Mouse (Mus musculus) embryonic facial prominence, embryonic 11.5 days (tissue): Measurements from ENCODE around the gene Sema3f. TPM values are rescaled to one million over a fixed set of nuclear protein-coding genes. Genes with fewer than 3 reads are reported as not detected.

ENCODE experiments used
- ATAC-seq: fragments of 200-750 bp; cut with Nextera tagmentation; replicated peaks from 2 replicates; pipeline ENCODE4 v1.8.0; 2017; ENCODE audit warnings: low read depth; ENCODE audit not compliant: insufficient number of reproducible peaks, low FRiP score, low TSS enrichment
- DNase-seq: peaks from one replicate; pipeline ENCODE4 v3.0.0-alpha.2; 2015; ENCODE audit warnings: low spot score
- H3K27ac ChIP-seq: fragments of 300-500 bp; sonication (generic); replicated peaks from 2 replicates; pipeline ENCODE4 v1.5.1; 2014; ENCODE audit warnings: mild to moderate bottlenecking, low read depth, low read length, control low read depth
- H3K27me3 ChIP-seq: fragments of 300-500 bp; sonication (generic); 2 replicates; pipeline ENCODE4 v1.6.1; 2014; ENCODE audit warnings: mild to moderate bottlenecking, low read length, moderate library complexity, mixed read lengths; ENCODE audit not compliant: control insufficient read depth, insufficient read depth
- H3K36me3 ChIP-seq: fragments of 300-500 bp; sonication (generic); replicated peaks from 2 replicates; pipeline ENCODE4 v1.6.1; 2014; ENCODE audit warnings: low read depth, mild to moderate bottlenecking, low read length, moderate library complexity, mixed read lengths; ENCODE audit not compliant: control insufficient read depth, insufficient read depth
- H3K4me1 ChIP-seq: fragments of 300-500 bp; sonication (generic); 2 replicates; pipeline ENCODE4 v1.6.1; 2014; ENCODE audit warnings: low read length, mixed read lengths; ENCODE audit not compliant: control insufficient read depth, insufficient read depth
- H3K4me2 ChIP-seq: fragments of 300-500 bp; sonication (generic); 2 replicates; pipeline ENCODE4 v1.6.1; 2014; ENCODE audit warnings: low read depth, mild to moderate bottlenecking, control low read depth, low read length, moderate library complexity
- H3K4me3 ChIP-seq: fragments of 300-500 bp; sonication (generic); 2 replicates; pipeline ENCODE4 v1.5.1; 2014; ENCODE audit warnings: low read depth, low read length, control low read depth
- H3K9ac ChIP-seq: fragments of 300-500 bp; sonication (generic); replicated peaks from 2 replicates; pipeline ENCODE4 v1.6.1; 2014; ENCODE audit warnings: mild to moderate bottlenecking, control low read depth, low read length
- H3K9me3 ChIP-seq: fragments of 300-500 bp; sonication (generic); replicated peaks from 2 replicates; pipeline ENCODE4 v1.6.1; 2016; ENCODE audit warnings: mild to moderate bottlenecking, low read length, inconsistent platforms, mixed read lengths; ENCODE audit not compliant: control insufficient read depth
- WGBS: fragments of 180-500 bp; shearing (Covaris S2); extraction: QIAGEN DNeasy Blood & Tissue Kit; methylation state at CpG from one replicate; pipeline ENCODE4 v1.1.7; 2014; 5-methylcytosine and 5-hydroxymethylcytosine counted together
- polyA plus RNA-seq: library from polyadenylated mRNA; unstranded; fragments of >200 nt; fragmentation: Nextera tagmentation; extraction: Ambion mirVana; gene quantifications from 2 replicates; pipeline ENCODE4 v1.2.1, GENCODE M21; 2014

Sema3f gene
- polyA plus RNA-seq, 1 experiment from 2014 or later, result 17.7 TPM

DNA sequence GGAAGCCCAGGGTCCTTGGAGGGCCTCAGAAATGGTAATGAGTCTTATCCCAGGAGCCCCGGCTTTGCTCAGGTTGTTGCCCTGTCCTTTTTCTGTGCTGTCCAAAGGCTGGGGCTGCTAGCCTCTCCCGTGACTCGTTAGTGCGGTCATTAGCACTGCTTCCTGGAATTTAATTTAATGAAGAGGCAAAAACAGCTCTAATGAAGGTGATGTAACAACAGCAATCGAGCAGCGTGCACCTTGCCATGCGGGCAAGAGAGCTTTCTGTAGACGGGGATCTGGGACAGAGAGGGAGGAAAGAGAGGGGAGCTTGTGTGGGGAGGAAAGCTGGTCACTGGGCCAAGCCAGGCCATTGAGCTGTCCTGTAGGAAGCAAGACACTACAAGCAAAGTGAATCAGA, 68.6 kb downstream of the Sema3f start:
- Histone ChIP-seq H3K9ac (no peak overlapping the region), H3K27me3 (no peaks in the 10 kb centered on the region), H3K9me3 (no peaks in the 10 kb centered on the region), H3K27ac (no peak overlapping the region), H3K36me3 (no peaks in the 10 kb centered on the region), H3K4me1 (peaks cover 4% of the 10 kb centered on the region; the same call in 1 of the 2 replicates), H3K4me3 (no peak overlapping the region), H3K4me2 (no peak overlapping the region)
- ATAC-seq (no peak), DNase-seq (no peak)
- WGBS, result 42% methylated on average over 8 of the region's 8 CpGs

GRCm38 (mm10) chr9:107640257-107640772, 70.0 kb downstream of the Sema3f start:
- Histone ChIP-seq H3K4me2 (no peak overlapping the region), H3K36me3 (no peaks in the 10 kb centered on the region), H3K9ac (0 out of 2 replicates have a peak overlapping the region, but pooled peaks have one; percentile 6), H3K9me3 (no peaks in the 10 kb centered on the region), H3K27me3 (no peaks in the 10 kb centered on the region), H3K4me3 (no peak overlapping the region), H3K27ac (no peak overlapping the region), H3K4me1 (peaks cover 5% of the 10 kb centered on the region)
- ATAC-seq (no peak), DNase-seq (no peak)
- 33% methylated on average over 8 of the region's 8 CpGs for WGBS

- H3K4me1 ChIP-seq, result peaks cover 13% of the 10 kb centered on the region
- H3K4me2 ChIP-seq, result peak overlapping the region; percentile 8
- no peaks in the 10 kb centered on the region for H3K36me3 ChIP-seq
- H3K9ac ChIP-seq, result peak overlapping the region; percentile 36
- peak; percentile 68 for DNase-seq
- peak; percentile 19 for ATAC-seq
- WGBS, result 33% methylated on average over 7 of the region's 7 CpGs
- no peak overlapping the region for H3K4me3 ChIP-seq
- no peaks in the 10 kb centered on the region for H3K27me3 ChIP-seq
- no peak overlapping the region for H3K27ac ChIP-seq
- no peaks in the 10 kb centered on the region for H3K9me3 ChIP-seq
These were observed 73.2 kb downstream of the Sema3f start for GRCm38 (mm10) chr9:107637070-107637469.

- WGBS, result 3% methylated on average over 36 of the region's 38 CpGs
- peak; percentile 98 for DNase-seq
- Histone ChIP-seq H3K9ac (peak within 1 kb of the TSS; percentile 90), H3K36me3 (no peaks in the 10 kb centered on the region), H3K4me3 (peak within 1 kb of the TSS; percentile 89), H3K4me1 (peaks cover 18% of the 10 kb centered on the region), H3K4me2 (peak within 1 kb of the TSS; percentile 97), H3K27me3 (no peaks in the 10 kb centered on the region), H3K27ac (peak within 1 kb of the TSS; percentile 87), H3K9me3 (no peaks in the 10 kb centered on the region)
- ATAC-seq, result peak; percentile 94
These were observed 74.8 kb downstream of the Sema3f start, which contains the start of gene Gnai2 for GRCm38 (mm10) chr9:107635279-107636028. TSS of gene Gnai2 (minus strand) at chr9:107635367.

DNA sequence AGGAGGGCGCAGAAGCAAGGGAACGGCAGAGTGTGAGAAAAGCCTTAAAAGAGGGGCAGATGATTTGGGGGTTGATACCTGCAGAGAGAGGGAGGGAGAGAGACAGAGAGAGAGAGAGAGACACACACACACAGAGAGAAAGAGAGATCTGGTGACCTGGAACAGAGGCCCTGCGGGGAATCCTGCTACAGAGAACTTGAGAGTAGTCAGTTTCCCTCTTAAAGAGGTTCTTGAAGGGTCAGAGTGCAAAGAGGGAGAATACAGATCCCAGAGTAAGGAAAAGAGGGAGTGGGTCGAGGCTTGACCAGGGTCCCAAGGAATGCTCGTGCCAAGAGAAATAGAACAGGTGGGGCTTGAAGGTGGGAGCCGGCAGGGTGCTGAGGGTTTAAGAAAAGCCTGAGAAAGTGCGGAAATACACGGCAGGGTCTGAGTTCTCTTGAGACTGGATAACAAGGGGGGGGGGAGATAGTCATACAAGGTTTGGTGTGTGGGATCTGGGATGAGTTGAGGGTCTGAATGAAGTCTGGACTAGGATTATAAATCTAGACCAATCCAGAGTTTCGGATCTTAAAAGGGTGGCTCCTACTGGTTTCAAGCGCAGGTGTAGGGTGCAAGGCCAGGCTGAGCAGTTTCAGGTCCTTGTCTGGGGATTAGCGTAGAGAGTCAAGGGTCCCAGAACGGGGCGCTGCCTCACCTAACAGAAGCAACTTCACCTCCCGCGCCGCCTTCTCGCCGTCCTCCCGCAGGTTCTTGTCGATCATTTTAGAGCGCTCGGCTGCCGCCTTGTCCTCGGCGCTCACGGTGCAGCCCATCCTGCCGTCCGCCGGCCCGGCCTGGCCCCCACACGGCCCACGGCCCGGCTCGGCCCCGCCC, 75.6 kb downstream of the Sema3f start:
- no peaks in the 10 kb centered on the region for H3K27me3 ChIP-seq
- H3K9ac ChIP-seq, result peak overlapping the region; percentile 90
- no peaks in the 10 kb centered on the region for H3K9me3 ChIP-seq
- H3K4me1 ChIP-seq, result peaks cover 26% of the 10 kb centered on the region
- peak overlapping the region; percentile 87 for H3K27ac ChIP-seq
- DNase-seq (no peak), ATAC-seq (0 out of 2 replicates have a peak, but pooled peaks have one; percentile 4)
- peak overlapping the region; percentile 89 for H3K4me3 ChIP-seq
- H3K36me3 ChIP-seq, result no peaks in the 10 kb centered on the region
- peak overlapping the region; percentile 97 for H3K4me2 ChIP-seq
- WGBS, result 1% methylated on average over 34 of the region's 35 CpGs

DNA sequence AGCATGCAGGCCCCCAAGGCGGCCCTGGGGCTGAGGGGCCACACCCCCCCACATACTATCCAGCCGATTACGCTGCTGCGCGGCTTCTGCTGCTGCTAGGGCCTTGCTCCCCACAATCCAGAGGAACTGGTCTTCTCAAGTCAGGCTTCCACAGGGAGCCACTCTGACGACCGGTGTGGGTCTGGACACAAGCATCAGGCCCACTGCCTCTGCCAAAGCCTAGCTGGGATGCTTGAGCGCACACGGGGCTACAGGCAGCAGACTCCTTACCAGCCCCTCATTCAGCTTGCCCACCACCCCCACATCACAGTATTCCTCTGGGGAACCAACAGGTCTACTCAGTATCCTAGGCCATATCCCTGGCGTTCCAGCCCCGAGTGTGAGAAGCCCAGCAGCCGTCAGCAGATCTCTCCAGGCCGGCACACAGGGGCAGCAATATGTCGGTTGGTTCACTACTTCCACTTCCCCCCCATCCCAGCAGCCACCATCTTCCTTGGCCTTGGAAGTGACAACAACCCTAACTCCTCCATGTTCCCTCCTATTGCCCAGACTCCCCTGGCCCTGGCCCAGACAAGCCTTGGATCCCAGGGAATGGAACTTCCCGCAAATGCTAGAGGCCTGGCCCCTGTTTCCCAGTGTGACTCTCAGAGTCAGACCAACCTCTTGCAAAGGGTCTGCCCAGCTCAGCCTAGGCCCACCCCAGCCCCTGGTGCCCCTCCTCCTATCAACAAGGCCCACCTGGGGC, 76.4 kb downstream of the Sema3f start:
- H3K4me3 ChIP-seq, result peak overlapping the region; percentile 89
- DNase-seq (no peak), ATAC-seq (no peak)
- H3K9ac ChIP-seq, result peak overlapping the region; percentile 90
- peak overlapping the region; percentile 87 for H3K27ac ChIP-seq
- H3K4me1 ChIP-seq, result peaks cover 31% of the 10 kb centered on the region
- no peaks in the 10 kb centered on the region for H3K27me3 ChIP-seq
- H3K36me3 ChIP-seq, result no peaks in the 10 kb centered on the region
- H3K4me2 ChIP-seq, result peak overlapping the region; percentile 97
- H3K9me3 ChIP-seq, result no peaks in the 10 kb centered on the region
- 1% methylated on average over 15 of the region's 15 CpGs for WGBS

GRCm38 (mm10) chr9:107633091-107633660, 77.1 kb downstream of the Sema3f start:
- peak overlapping the region; percentile 87 for H3K27ac ChIP-seq
- H3K4me2 ChIP-seq, result peak overlapping the region; percentile 97
- H3K27me3 ChIP-seq, result no peaks in the 10 kb centered on the region
- H3K9ac ChIP-seq, result peak overlapping the region; percentile 90
- no peak for ATAC-seq
- 3% methylated on average over 32 of the region's 33 CpGs for WGBS
- H3K4me1 ChIP-seq, result peaks cover 33% of the 10 kb centered on the region
- no peaks in the 10 kb centered on the region for H3K36me3 ChIP-seq
- H3K9me3 ChIP-seq, result no peaks in the 10 kb centered on the region
- DNase-seq, result peak; percentile 76
- peak overlapping the region; percentile 89 for H3K4me3 ChIP-seq
